Mouse (Mus musculus): ENCODE data around the gene Sez6. TPM values are rescaled to one million over a fixed set of nuclear protein-coding genes. Genes with fewer than 3 reads are reported as not detected.

Sez6 gene
- total RNA-seq, 2 experiments from 2014 or later = not detected

- ATAC-seq (replicated peaks; ENCODE audit: poor library complexity) = no peak
Observed at GRCm38 (mm10) chr11:77979221-77979809, 48.7 kb downstream of the Sez6 start.

DNA sequence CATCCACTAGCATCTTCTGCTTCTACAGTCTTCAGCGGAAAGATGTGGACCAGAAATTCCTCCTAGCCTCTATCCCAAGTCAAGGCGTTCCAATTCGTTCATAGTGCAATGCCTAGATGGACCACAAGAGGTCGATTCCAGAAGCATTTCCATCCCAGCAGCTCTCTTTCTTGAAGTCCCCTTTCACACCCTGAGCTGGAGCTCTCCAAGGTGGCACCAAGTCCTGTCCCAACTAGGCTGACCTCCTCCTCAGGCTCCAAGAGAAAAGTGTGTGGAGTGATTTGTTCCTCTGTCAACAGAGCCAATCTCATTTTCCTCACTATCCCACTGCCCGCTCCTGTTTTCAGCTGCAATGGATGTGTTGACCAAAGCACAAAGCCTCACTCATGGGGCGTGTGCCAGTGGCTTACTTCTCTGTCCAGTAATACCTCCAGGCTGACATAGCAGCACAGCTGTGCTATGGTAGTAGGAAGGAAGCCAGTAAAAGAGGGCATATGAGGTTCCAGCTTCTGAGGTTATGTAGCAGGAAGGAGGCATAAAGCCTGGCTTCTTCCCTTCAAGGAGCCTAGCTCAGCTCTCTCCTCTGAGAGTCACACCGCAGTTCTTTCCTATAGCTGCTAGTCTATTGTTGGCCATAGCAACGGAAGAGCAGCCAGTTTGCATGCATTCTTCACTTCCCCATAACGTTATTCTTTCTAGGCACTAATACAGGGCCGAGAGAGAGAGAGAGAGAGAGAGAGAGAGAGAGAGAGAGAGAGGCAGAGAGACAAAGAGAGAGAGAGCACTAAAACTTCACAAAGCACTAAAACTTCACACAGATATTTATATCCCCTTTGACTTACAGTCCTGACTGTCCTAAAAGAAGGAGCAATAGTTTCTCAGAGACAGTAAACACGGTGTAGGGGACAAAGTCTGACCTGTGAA lies 49.9 kb downstream of the Sez6 start:
- ATAC-seq (replicated peaks; ENCODE audit: poor library complexity) = peak; percentile 23

GRCm38 (mm10) chr11:77981609-77982440 lies 51.2 kb downstream of the Sez6 start:
- peak; percentile 77 for ATAC-seq (replicated peaks; ENCODE audit: poor library complexity)

- ATAC-seq (replicated peaks; ENCODE audit: poor library complexity) = peak; percentile 76
Observed at GRCm38 (mm10) chr11:77982441-77982905, 51.9 kb downstream of the Sez6 start, which contains the start of gene Phf12. Gene Phf12 (plus strand): TSS chr11:77982754.

DNA sequence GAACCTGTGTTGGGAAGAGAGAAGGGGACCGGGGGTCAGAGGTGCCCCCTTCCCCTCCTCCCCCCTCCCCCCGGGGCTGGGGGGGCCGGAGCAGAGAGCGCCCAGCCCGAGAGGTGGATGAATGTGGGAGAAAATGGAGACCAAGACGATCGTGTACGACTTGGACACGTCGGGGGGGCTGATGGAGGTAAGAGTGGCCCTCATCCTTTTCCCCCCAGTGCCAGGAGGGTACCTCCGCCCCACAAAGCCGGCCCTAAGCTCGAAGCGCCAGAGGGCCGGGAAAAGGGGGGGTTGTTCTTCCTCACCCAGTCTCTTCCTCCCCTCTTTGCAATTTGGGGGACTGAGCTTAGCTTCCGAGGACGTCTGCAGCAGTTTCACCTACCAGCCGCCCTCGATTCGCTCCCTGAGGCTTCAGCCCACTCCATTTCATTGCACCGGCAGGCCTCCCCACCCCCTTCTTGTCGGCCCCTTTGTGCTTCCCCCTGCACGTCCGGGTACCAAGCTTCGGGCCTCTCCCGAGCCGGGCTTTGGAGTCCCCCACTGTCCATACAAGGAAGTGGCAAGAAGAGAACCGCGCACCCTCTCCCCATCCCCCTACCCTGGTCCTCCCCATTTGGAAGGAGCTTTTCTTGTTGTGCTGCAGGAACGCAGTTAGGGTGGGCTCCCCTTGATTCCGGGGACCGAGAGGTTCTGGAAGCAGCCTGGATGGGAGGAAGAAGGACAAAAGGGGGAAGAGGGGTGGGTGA lies 52.8 kb downstream of the Sez6 start:
- 0 out of 2 replicates have a peak, but pooled peaks have one; percentile 10 for ATAC-seq (replicated peaks; ENCODE audit: poor library complexity)

DNA sequence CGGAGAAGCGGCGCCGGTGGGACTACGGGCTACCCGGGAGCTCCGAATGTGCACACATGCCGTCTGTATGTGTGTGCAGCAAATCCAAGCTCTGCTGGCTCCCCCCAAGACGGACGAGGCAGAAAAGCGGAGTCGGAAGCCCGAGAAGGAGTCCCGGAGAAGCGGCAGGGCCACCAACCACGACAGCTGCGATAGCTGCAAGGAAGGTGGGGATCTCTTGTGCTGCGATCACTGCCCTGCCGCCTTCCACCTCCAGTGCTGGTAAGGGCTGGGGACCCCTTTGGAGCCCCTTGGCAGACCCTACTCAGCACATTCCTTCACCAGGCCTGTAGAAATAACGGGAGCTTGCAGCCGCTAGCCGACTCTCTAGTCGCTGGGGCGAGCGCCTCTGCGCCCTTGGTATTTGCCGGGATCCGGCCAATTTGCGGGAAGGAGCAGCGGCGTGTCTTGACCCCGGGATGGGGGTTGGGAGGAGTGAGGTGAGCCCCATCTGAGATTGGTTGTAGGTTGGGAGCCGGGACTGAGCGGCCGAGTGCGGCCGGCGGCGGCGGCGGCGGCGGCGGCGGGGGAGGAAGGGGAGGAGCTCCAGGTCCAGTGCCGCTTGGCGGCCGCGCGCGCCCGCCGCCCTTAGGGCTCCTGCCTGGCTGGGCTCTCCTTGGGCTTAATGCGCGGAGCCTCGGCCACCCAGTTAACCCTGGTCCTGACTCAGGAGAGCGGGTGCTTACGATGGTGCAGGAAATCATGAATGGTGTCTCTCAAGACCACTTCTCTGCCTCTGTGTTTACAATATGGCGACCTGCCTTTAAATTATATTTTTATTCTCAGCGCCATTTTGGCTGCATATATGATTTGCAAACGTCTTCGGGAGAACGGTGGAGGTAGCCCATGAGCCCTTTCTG lies 53.6 kb downstream of the Sez6 start:
- ATAC-seq (replicated peaks; ENCODE audit: poor library complexity) = no peak

DNA sequence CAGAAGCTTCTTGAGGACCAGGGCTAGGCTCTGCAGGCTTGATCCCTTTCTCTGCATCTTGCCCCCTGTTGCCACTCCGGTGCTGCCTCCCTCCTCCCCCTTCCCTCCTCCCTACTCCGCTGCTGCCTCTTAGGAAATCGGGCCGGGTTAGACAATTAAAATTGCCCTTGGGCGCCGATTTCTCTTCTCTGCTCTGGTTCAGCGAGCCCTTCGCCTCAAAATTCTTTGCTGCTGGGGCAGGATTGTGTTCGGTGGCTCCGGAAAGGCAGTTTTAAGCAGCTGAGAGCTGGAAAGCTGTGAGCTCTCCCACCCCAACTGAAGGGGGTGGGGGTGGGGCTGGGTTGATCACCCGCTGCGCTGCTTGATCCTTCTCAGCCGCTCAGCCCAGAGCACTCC lies 54.2 kb downstream of the Sez6 start:
- ATAC-seq (replicated peaks; ENCODE audit: poor library complexity) = no peak

DNA sequence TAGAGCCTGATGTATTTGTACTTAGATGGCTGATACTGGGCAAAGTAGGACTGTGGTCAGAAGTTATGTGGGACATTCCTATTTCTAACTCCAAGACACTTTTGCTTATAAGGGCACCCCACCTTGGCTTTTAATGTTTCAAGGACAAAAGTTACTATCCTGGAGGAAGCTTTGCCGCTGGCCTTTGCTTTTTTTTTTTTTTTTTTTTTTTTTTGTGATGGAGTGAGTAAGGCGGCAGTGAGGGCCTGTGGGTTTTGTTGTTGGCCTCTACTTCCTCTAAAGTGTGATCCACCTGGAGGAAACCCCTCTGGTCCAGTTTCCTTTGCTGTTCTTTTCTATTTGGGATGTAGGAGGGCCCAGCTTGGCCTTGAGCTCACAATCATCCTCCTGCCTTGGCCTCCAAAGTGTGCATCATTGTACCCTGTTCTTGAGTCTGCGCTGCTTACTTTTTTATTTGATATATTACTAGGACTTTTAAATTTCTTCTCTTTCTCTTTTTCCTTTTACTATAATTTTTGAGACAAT lies 55.0 kb downstream of the Sez6 start:
- no peak for ATAC-seq (replicated peaks; ENCODE audit: poor library complexity)

- no peak for ATAC-seq (replicated peaks; ENCODE audit: poor library complexity)
Observed at GRCm38 (mm10) chr11:77989071-77989690, 58.6 kb downstream of the Sez6 start.

- ATAC-seq (replicated peaks; ENCODE audit: poor library complexity) = no peak
Observed at GRCm38 (mm10) chr11:77995556-77995955, 65.0 kb downstream of the Sez6 start.

- no peak for ATAC-seq (replicated peaks; ENCODE audit: poor library complexity)
Observed at GRCm38 (mm10) chr11:78006446-78006845, 75.8 kb downstream of the Sez6 start.

GRCm38 (mm10) chr11:78019676-78020075 lies 89.1 kb downstream of the Sez6 start:
- peak; percentile 87 for ATAC-seq (replicated peaks; ENCODE audit: poor library complexity)

GRCm38 (mm10) chr11:78023607-78024006 lies 93.0 kb downstream of the Sez6 start:
- peak; percentile 77 for ATAC-seq (replicated peaks; ENCODE audit: poor library complexity)

Other genes with a start within 250 kb of the Sez6 start
- gene Nufip2, start 244.6 kb upstream of the Sez6 start, total RNA-seq (2015) = 68.5 and 75.4 TPM in 2 replicates
- gene Nufip2, start 244.6 kb upstream of the Sez6 start, total RNA-seq (2017) = 76.5 and 98.4 TPM in 2 replicates
- not detected in 2 replicates for gene Cryba1, start 205.5 kb upstream of the Sez6 start, total RNA-seq (2015)
- not detected in 2 replicates for gene Cryba1, start 205.5 kb upstream of the Sez6 start, total RNA-seq (2017)
- gene Myo18a, start 167.6 kb upstream of the Sez6 start, total RNA-seq (2015) = 23.1 and 25.1 TPM in 2 replicates
- gene Myo18a, start 167.6 kb upstream of the Sez6 start, total RNA-seq (2017) = 71.4 and 99.8 TPM in 2 replicates
- not detected in 2 replicates for gene Gm10277, start 143.1 kb upstream of the Sez6 start, total RNA-seq (2015)
- not detected in 2 replicates for gene Gm10277, start 143.1 kb upstream of the Sez6 start, total RNA-seq (2017)
- not detected in 2 replicates for gene Pipox, start 36.7 kb upstream of the Sez6 start, total RNA-seq (2015)
- gene Pipox, start 36.7 kb upstream of the Sez6 start, total RNA-seq (2017) = 0.17 and 0.44 TPM in 2 replicates
- gene Phf12, start 52.0 kb downstream of the Sez6 start, total RNA-seq (2015) = 61.8 and 64.3 TPM in 2 replicates
- gene Phf12, start 52.0 kb downstream of the Sez6 start, total RNA-seq (2017) = 25.9 and 28.8 TPM in 2 replicates
- 6.7 and 7.2 TPM in 2 replicates for gene Dhrs13, start 101.5 kb downstream of the Sez6 start, total RNA-seq (2015)
- 5.6 and 9.7 TPM in 2 replicates for gene Dhrs13, start 101.5 kb downstream of the Sez6 start, total RNA-seq (2017)
- gene Flot2, start 107.1 kb downstream of the Sez6 start, total RNA-seq (2015) = 48.8 and 50.2 TPM in 2 replicates
- 71.5 and 75.5 TPM in 2 replicates for gene Flot2, start 107.1 kb downstream of the Sez6 start, total RNA-seq (2017)
- gene Eral1, start 149.6 kb downstream of the Sez6 start, total RNA-seq (2015) = 22.3 and 23.8 TPM in 2 replicates
- gene Eral1, start 149.6 kb downstream of the Sez6 start, total RNA-seq (2017) = 25.0 and 26.2 TPM in 2 replicates
- gene Fam222b, start 163.9 kb downstream of the Sez6 start, total RNA-seq (2015) = 20.3 and 20.6 TPM in 2 replicates
- 5.7 and 6.0 TPM in 2 replicates for gene Fam222b, start 163.9 kb downstream of the Sez6 start, total RNA-seq (2017)
- gene Traf4, start 234.8 kb downstream of the Sez6 start, total RNA-seq (2015) = 4.7 TPM in 2 replicates
- gene Traf4, start 234.8 kb downstream of the Sez6 start, total RNA-seq (2017) = 2.5 and 3.2 TPM in 2 replicates
- 4.4 and 7.8 TPM in 2 replicates for gene Nek8, start 245.9 kb downstream of the Sez6 start, total RNA-seq (2015)
- gene Nek8, start 245.9 kb downstream of the Sez6 start, total RNA-seq (2017) = 3.4 and 6.0 TPM in 2 replicates
- gene Tlcd1, start 245.9 kb downstream of the Sez6 start, total RNA-seq (2015) = 4.0 and 6.3 TPM in 2 replicates
- 3.5 TPM in 2 replicates for gene Tlcd1, start 245.9 kb downstream of the Sez6 start, total RNA-seq (2017)

Measured in megakaryocyte progenitor cell, adult 5-6 weeks (primary cell).